Mouse (Mus musculus) CH12.LX (cell line): ENCODE measurements at regions not wholly inside any gene's neighbourhood (a gene's known extent, or its start where the extent isn't known, plus 50 kb on each side); places are given as distances from the start of the nearest gene placed in this dataset.

Source experiments
- E2F4 ChIP-seq: IDR thresholded peaks from 2 replicates; pipeline ENCODE4 v1.6.1; 2011; ENCODE audit warnings: low read depth, low read length, improper control_type of control experiment; ENCODE audit not compliant: insufficient replicate concordance
- EP300 ChIP-seq: IDR thresholded peaks from 2 replicates; pipeline ENCODE4 v1.6.1; 2011; ENCODE audit warnings: low read length, improper control_type of control experiment
- MAZ ChIP-seq: IDR thresholded peaks from 2 replicates; pipeline ENCODE4 v1.6.1; 2012; ENCODE audit warnings: low read depth, mild to moderate bottlenecking, inconsistent platforms, low read length, improper control_type of control experiment, moderate library complexity
- POLR2AphosphoS2 ChIP-seq: IDR thresholded peaks from 2 replicates; pipeline ENCODE4 v1.6.1; 2011; ENCODE audit warnings: low read depth, low read length, improper control_type of control experiment
- ZKSCAN1 ChIP-seq: IDR thresholded peaks from 2 replicates; pipeline ENCODE4 v1.6.1; 2012; ENCODE audit warnings: low read depth, inconsistent platforms, low read length, improper control_type of control experiment, borderline replicate concordance

DNA sequence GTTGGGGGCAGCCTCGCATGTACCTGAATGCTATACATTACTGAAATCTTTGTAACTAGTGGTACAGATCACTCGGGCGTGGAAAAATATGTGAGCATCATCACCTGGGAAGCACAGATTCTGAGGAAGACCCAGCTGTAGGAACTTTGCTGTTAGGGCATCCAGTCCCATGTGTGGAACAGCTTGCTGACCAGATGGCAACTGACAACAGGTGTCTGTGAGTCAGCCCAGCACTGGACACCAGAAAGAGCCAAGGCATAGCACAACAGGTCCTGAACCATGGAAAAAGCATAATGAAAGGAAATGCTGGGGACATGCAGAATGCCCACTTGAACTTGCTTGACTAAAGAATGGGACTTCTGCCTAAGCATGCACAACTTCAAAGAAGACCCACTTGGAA lies 115.3 kb upstream of the Igf1 start:
- TF ChIP-seq MAZ (no peak), ZKSCAN1 (no peak), POLR2AphosphoS2 (no peak), EP300 (no peak), E2F4 (no peak)
